24 mouse cellular contexts compared by ENCODE assay signal in the genomic region with DNA sequence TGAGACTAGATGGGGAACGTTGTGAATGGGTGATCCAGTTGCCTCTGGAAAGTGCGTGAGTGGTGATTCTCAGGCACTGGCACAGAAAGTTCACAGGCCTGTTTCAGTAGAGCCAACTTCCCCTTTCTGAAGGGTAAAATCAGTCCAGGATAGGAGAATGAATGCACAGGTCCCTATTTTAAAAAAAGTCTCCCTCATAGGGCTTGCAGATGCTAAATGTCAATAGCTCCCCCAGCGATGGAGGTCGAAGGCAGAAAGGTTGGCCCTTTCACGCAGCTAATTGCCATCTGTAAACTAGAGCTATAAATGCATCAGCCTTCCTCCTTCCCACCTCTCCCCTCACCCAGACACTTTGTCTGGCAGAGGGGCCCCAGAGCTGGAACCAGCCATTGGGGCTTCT.
DNase-seq lines count a peak whose midpoint lies in the region; ATAC-seq and TF ChIP-seq lines count a peak whose summit lies in the region.
"Had no signal": no experiment of that assay in that cellular context is flagged by ENCODE, and none has a peak within 500 bp of the region (broad histone marks: within the 10 kb centered on the region; RNA-seq: fewer than 3 reads in every experiment).

No protein-coding gene starts in this region.

- peaks cover 53% of the 10 kb centered on the region for H3K4me1 ChIP-seq in liver, embryonic 12.5 days
- H3K4me1 ChIP-seq in liver, postnatal 0 days (ENCODE audit: insufficient read depth), result peaks cover 15% of the 10 kb centered on the region
- peaks cover 71% of the 10 kb centered on the region for H3K4me1 ChIP-seq in G1E (ENCODE audit: insufficient read depth, low read depth, low read length)
- no peaks in the 10 kb centered on the region for H3K4me1 ChIP-seq in forebrain, embryonic 15.5 days
- H3K4me1 ChIP-seq in forebrain, postnatal 0 days (ENCODE audit: insufficient read depth), result no peaks in the 10 kb centered on the region
- H3K4me1 ChIP-seq: embryonic facial prominence, embryonic 13.5 days; embryonic facial prominence, embryonic 15.5 days had no signal

- no peak for TF ChIP-seq CTCF in liver, postnatal 0 days (IDR thresholded peaks at IDR 0.05; ENCODE audit: low read depth)
- TF ChIP-seq CTCF in G1E (IDR thresholded peaks at IDR 0.05; ENCODE audit: low read depth, low read length), result no peak
- no peak for TF ChIP-seq CTCF in forebrain, postnatal 0 days (IDR thresholded peaks at IDR 0.05; ENCODE audit: low read depth)

- no peaks in the 10 kb centered on the region for H3K27me3 ChIP-seq in liver, embryonic 12.5 days (replicated peaks)
- no peaks in the 10 kb centered on the region for H3K27me3 ChIP-seq in liver, postnatal 0 days (ENCODE audit: insufficient read depth, low read length)
- no peaks in the 10 kb centered on the region for H3K27me3 ChIP-seq in G1E (ENCODE audit: insufficient read depth, low read length)
- no peaks in the 10 kb centered on the region for H3K27me3 ChIP-seq in forebrain, embryonic 15.5 days
- no peaks in the 10 kb centered on the region for H3K27me3 ChIP-seq in forebrain, postnatal 0 days (ENCODE audit: insufficient read depth, low read length)
- H3K27me3 ChIP-seq: embryonic facial prominence, embryonic 13.5 days; embryonic facial prominence, embryonic 15.5 days; Patski had no signal

- TF ChIP-seq EP300 in liver, postnatal 0 days (IDR thresholded peaks at IDR 0.05; ENCODE audit: low read depth), result no peak

- WGBS in liver, embryonic 12.5 days (ENCODE audit: insufficient replicate concordance), result 69% methylated on average over 5 of the region's 5 CpGs
- 40% methylated on average over 5 of the region's 5 CpGs for WGBS in liver, postnatal 0 days (ENCODE audit: insufficient replicate concordance)
- WGBS in forebrain, embryonic 15.5 days, result 82% methylated on average over 5 of the region's 5 CpGs
- 85% methylated on average over 5 of the region's 5 CpGs for WGBS in forebrain, postnatal 0 days

- H3K4me2 ChIP-seq in liver, embryonic 12.5 days, result no peak overlapping the region
- H3K4me2 ChIP-seq in liver, postnatal 0 days (ENCODE audit: low read depth, low read length), result no peak overlapping the region
- no peak overlapping the region for H3K4me2 ChIP-seq in forebrain, embryonic 15.5 days (replicated peaks)
- no peak overlapping the region for H3K4me2 ChIP-seq in forebrain, postnatal 0 days (ENCODE audit: low read depth)
- H3K4me2 ChIP-seq: embryonic facial prominence, embryonic 13.5 days; embryonic facial prominence, embryonic 15.5 days; forebrain, embryonic 12.5 days had no signal

- peak overlapping the region; percentile 32; the same call in 1 of the 2 replicates for H3K27ac ChIP-seq in liver, embryonic 12.5 days
- no peak overlapping the region for H3K27ac ChIP-seq in liver, postnatal 0 days (ENCODE audit: low read depth)
- no peak overlapping the region for H3K27ac ChIP-seq in forebrain, embryonic 15.5 days (replicated peaks)
- H3K27ac ChIP-seq in forebrain, postnatal 0 days (ENCODE audit: low read depth, low read length), result no peak overlapping the region
- H3K27ac ChIP-seq: embryonic facial prominence, embryonic 13.5 days; embryonic facial prominence, embryonic 15.5 days; forebrain, embryonic 10.5 days; forebrain, embryonic 12.5 days had no signal

- no peak for ATAC-seq in liver, embryonic 12.5 days
- ATAC-seq in liver, postnatal 0 days, result no peak
- ATAC-seq in G1E (ENCODE audit: extremely low read depth, insufficient number of reproducible peaks, low FRiP score, poor library complexity, severe bottlenecking), result no peak
- no peak for ATAC-seq in forebrain, embryonic 15.5 days (replicated peaks)
- no peak for ATAC-seq in forebrain, postnatal 0 days
- ATAC-seq: activated CD4-positive, CD25-positive, alpha-beta regulatory T cell, adult 4 months; forebrain, embryonic 14.5 days; Patski had no signal

- no peak overlapping the region for H3K4me3 ChIP-seq in liver, embryonic 12.5 days
- H3K4me3 ChIP-seq in liver, postnatal 0 days (ENCODE audit: low read depth, low read length), result no peak overlapping the region
- H3K4me3 ChIP-seq in G1E (ENCODE audit: low read depth, low read length), result no peak overlapping the region
- no peak overlapping the region for H3K4me3 ChIP-seq in forebrain, embryonic 15.5 days
- H3K4me3 ChIP-seq in forebrain, postnatal 0 days (ENCODE audit: low read depth, low read length), result no peak overlapping the region
- H3K4me3 ChIP-seq: embryonic facial prominence, embryonic 13.5 days; embryonic facial prominence, embryonic 15.5 days; erythroblast, embryonic 14.5 days; forebrain, embryonic 10.5 days; forebrain, embryonic 12.5 days had no signal

- no peak overlapping the region for H3K9ac ChIP-seq in liver, embryonic 12.5 days
- no peak overlapping the region for H3K9ac ChIP-seq in liver, postnatal 0 days (replicated peaks)
- H3K9ac ChIP-seq in forebrain, embryonic 15.5 days (replicated peaks), result no peak overlapping the region
- no peak overlapping the region for H3K9ac ChIP-seq in forebrain, postnatal 0 days
- H3K9ac ChIP-seq: embryonic facial prominence, embryonic 13.5 days; embryonic facial prominence, embryonic 15.5 days; forebrain, embryonic 12.5 days had no signal

- no peaks in the 10 kb centered on the region for H3K9me3 ChIP-seq in liver, embryonic 12.5 days (replicated peaks)
- H3K9me3 ChIP-seq in liver, postnatal 0 days (ENCODE audit: low read length), result no peaks in the 10 kb centered on the region
- no peaks in the 10 kb centered on the region for H3K9me3 ChIP-seq in G1E (replicated peaks)
- H3K9me3 ChIP-seq in forebrain, embryonic 15.5 days, result no peaks in the 10 kb centered on the region
- H3K9me3 ChIP-seq in forebrain, postnatal 0 days (ENCODE audit: low read length), result no peaks in the 10 kb centered on the region
- H3K9me3 ChIP-seq: embryonic facial prominence, embryonic 13.5 days; embryonic facial prominence, embryonic 15.5 days; forebrain, embryonic 10.5 days; forebrain, embryonic 12.5 days had no signal

- H3K36me3 ChIP-seq in liver, embryonic 12.5 days, result no peaks in the 10 kb centered on the region
- no peaks in the 10 kb centered on the region for H3K36me3 ChIP-seq in liver, postnatal 0 days (replicated peaks; ENCODE audit: insufficient read depth, low read length)
- H3K36me3 ChIP-seq in G1E (replicated peaks), result no peaks in the 10 kb centered on the region
- no peaks in the 10 kb centered on the region for H3K36me3 ChIP-seq in forebrain, embryonic 15.5 days
- no peaks in the 10 kb centered on the region for H3K36me3 ChIP-seq in forebrain, postnatal 0 days (ENCODE audit: insufficient read depth)
- H3K36me3 ChIP-seq: embryonic facial prominence, embryonic 13.5 days; embryonic facial prominence, embryonic 15.5 days; forebrain, embryonic 10.5 days; forebrain, embryonic 12.5 days had no signal

- DNase-seq in liver, postnatal 0 days, result no peak
- peak; percentile 33 for DNase-seq in A20 (ENCODE audit: low read depth, low spot score)
- DNase-seq in G1E (ENCODE audit: low spot score), result peak; percentile 41
- peak; percentile 80 for DNase-seq in MEL-GATA-1-ER (ENCODE audit: extremely low read depth, low read depth)
- no peak for DNase-seq in forebrain, postnatal 0 days
- DNase-seq: adrenal gland, adult 8-10 months; adrenal gland, postnatal 14 days; adrenal gland, postnatal 36 days; cerebellum, adult 11-12 months; cerebellum, adult 2 months; cerebellum, adult 9-10 months; cerebellum, postnatal 10 days; cerebellum, postnatal 36 days; embryo, embryonic 11 days had no signal

Comparison
In these comparisons a context has a peak if more than half of its experiments do, and no peak if none do; other contexts are left out.
1. DNase-seq: peak in A20 (single experiment), G1E (single experiment) and MEL-GATA-1-ER (single experiment); none in liver, postnatal 0 days (single experiment) and forebrain, postnatal 0 days (single experiment).